Mouse (Mus musculus): ENCODE data around the gene Peak1.

DNA sequence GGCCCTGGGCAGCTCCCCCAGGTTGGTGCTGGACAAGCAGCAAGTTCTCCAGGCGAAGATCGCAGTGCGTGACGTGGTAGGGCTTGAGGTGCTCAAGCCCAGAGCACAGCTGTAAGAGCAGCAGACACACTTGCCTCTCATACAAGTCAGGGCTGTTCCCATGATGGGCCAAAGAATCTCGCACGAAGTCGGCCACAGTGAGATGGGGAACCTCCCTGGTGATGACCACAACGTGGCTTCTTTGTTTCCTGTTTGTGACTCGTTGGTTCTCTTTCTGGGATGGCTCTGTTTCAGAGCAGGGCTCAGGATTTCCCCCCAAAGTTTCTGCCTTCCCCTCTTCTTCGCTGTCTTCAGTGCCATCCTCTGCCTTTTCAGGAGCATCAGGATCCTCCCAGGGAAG is 210.8 kb downstream of the Peak1 start:
- TF ChIP-seq CTCF (conservative IDR thresholded peaks at IDR 0.05; ENCODE audit: low read length) (no peak), POU5F1 (IDR thresholded peaks at IDR 0.05; ENCODE audit: borderline replicate concordance, low read length) (no peak), NANOG (IDR thresholded peaks at IDR 0.05; ENCODE audit: borderline replicate concordance, low read length) (no peak)

Data from E14TG2a.4 (cell line).